Mouse (Mus musculus): ENCODE measurements around the gene Hoga1.

Hoga1 gene

GRCm38 (mm10) chr19:42045269-42046102, at the start of gene Hoga1:
Gene Hoga1 (plus strand): TSS chr19:42045610.
- CTCF ChIA-PET = interaction anchor here (0.7 to 1.3 kb wide), 2 partner anchors 82 to 100 kb away, joined by 3 read pairs; no protein-coding TSS in a partner anchor

- CTCF ChIA-PET = no interaction called here
These were observed 48.3 kb upstream of the Hoga1 start for GRCm38 (mm10) chr19:41997090-41997489.

- CTCF ChIA-PET = no interaction called here
These were observed 46.5 kb upstream of the Hoga1 start for GRCm38 (mm10) chr19:41998770-41999548.

GRCm38 (mm10) chr19:41999688-42000283, 45.6 kb upstream of the Hoga1 start:
- CTCF ChIA-PET = no interaction called here

- CTCF ChIA-PET = no interaction called here
These were observed 44.9 kb upstream of the Hoga1 start for GRCm38 (mm10) chr19:42000446-42000958.

- CTCF ChIA-PET = no interaction called here
These were observed 44.0 kb upstream of the Hoga1 start for GRCm38 (mm10) chr19:42001253-42001980.

- CTCF ChIA-PET = no interaction called here
These were observed 41.2 kb upstream of the Hoga1 start for GRCm38 (mm10) chr19:42004258-42004657.

GRCm38 (mm10) chr19:42005616-42006015, 39.8 kb upstream of the Hoga1 start:
- CTCF ChIA-PET = interaction anchor here (0.6 to 0.7 kb wide), 2 partner anchors 37 to 159 kb away, joined by 4 to 6 read pairs; no protein-coding TSS in a partner anchor

GRCm38 (mm10) chr19:42006568-42006967, 38.8 kb upstream of the Hoga1 start:
- CTCF ChIA-PET = no interaction called here

GRCm38 (mm10) chr19:42008586-42008985, 36.8 kb upstream of the Hoga1 start:
- CTCF ChIA-PET = interaction anchor here (0.7 kb wide), 1 partner anchor 17 kb away, joined by 4 read pairs; no protein-coding TSS in a partner anchor

GRCm38 (mm10) chr19:42009067-42009466, 36.3 kb upstream of the Hoga1 start:
- CTCF ChIA-PET = no interaction called here

GRCm38 (mm10) chr19:42010436-42010835, 35.0 kb upstream of the Hoga1 start:
- CTCF ChIA-PET = no interaction called here

GRCm38 (mm10) chr19:42011123-42011522, 34.3 kb upstream of the Hoga1 start:
- CTCF ChIA-PET = interaction anchor here (0.5 kb wide), 1 partner anchor 19 kb away, joined by 18 read pairs; no protein-coding TSS in a partner anchor

GRCm38 (mm10) chr19:42014231-42014825, 31.1 kb upstream of the Hoga1 start:
- CTCF ChIA-PET = interaction anchor here (0.7 kb wide), 1 partner anchor 360 kb away, joined by 3 read pairs; no protein-coding TSS in a partner anchor

- CTCF ChIA-PET = no interaction called here
These were observed 30.4 kb upstream of the Hoga1 start for GRCm38 (mm10) chr19:42015001-42015400.

GRCm38 (mm10) chr19:42016251-42016650, 29.2 kb upstream of the Hoga1 start:
- CTCF ChIA-PET = no interaction called here

- CTCF ChIA-PET = no interaction called here
These were observed 28.6 kb upstream of the Hoga1 start for GRCm38 (mm10) chr19:42016840-42017239.

GRCm38 (mm10) chr19:42017399-42018247, 27.8 kb upstream of the Hoga1 start:
- CTCF ChIA-PET = no interaction called here

- CTCF ChIA-PET = interaction anchor here (0.5 kb wide), 1 partner anchor 17 kb away, joined by 4 read pairs; the partner anchor contains the start of gene Ankrd2
These were observed 26.3 kb upstream of the Hoga1 start for GRCm38 (mm10) chr19:42019011-42019522.

Measured in spleen, embryonic (tissue).